Mouse (Mus musculus) G1E (cell line): ENCODE results near the gene Kidins220. TPM values are rescaled to one million over a fixed set of nuclear protein-coding genes. Genes with fewer than 3 reads are reported as not detected.

Experiments used
- ATAC-seq: 2 replicates; pipeline ENCODE4 v1.8.0; 2016; ENCODE audit warnings: mild to moderate bottlenecking; ENCODE audit not compliant: insufficient number of reproducible peaks, poor library complexity, low FRiP score, severe bottlenecking; ENCODE audit errors: extremely low read depth
- DNase-seq: peaks from one replicate; pipeline ENCODE4 v3.0.0; 2012; ENCODE audit warnings: low spot score
- H3K27me3 ChIP-seq: 2 replicates; pipeline ENCODE4 v1.6.1; 2012; ENCODE audit warnings: mild to moderate bottlenecking, low read length, inconsistent platforms; ENCODE audit not compliant: insufficient read depth
- H3K36me3 ChIP-seq: replicated peaks from 2 replicates; pipeline ENCODE3; 2012; ENCODE audit warnings: mild to moderate bottlenecking, inconsistent platforms
- H3K4me1 ChIP-seq: 2 replicates; pipeline ENCODE4 v1.6.1; 2012; ENCODE audit warnings: low read depth, low read length, inconsistent platforms, mixed read lengths; ENCODE audit not compliant: insufficient read depth
- H3K4me3 ChIP-seq: 2 replicates; pipeline ENCODE4 v1.5.1; 2012; ENCODE audit warnings: low read depth, mild to moderate bottlenecking, inconsistent platforms, low read length, moderate library complexity, mixed read lengths
- H3K9me3 ChIP-seq: replicated peaks from 2 replicates; pipeline ENCODE4 v1.6.1; 2012; ENCODE audit warnings: inconsistent platforms
- CTCF ChIP-seq: IDR thresholded peaks from 2 replicates; pipeline ENCODE4 v1.5.1; 2012; ENCODE audit warnings: low read depth, low read length, inconsistent platforms, mixed read lengths
- GATA1 ChIP-seq: IDR thresholded peaks from 2 replicates; pipeline ENCODE4 v1.6.1; 2012; ENCODE audit warnings: borderline replicate concordance, low read length, inconsistent platforms, mixed read lengths
- GATA2 ChIP-seq: IDR thresholded peaks from 2 replicates; pipeline ENCODE4 v1.6.1; 2012; ENCODE audit warnings: low read depth, low read length, inconsistent platforms, borderline replicate concordance
- POLR2AphosphoS5 ChIP-seq: IDR thresholded peaks from 2 replicates; pipeline ENCODE4 v1.6.1; 2012; ENCODE audit warnings: low read depth, low read length, inconsistent platforms; ENCODE audit not compliant: insufficient replicate concordance
- TAL1 ChIP-seq: conservative IDR thresholded peaks from 2 replicates; pipeline ENCODE4 v1.6.1; 2012; ENCODE audit warnings: low read depth, low read length, inconsistent platforms, mixed read lengths
- polyA plus RNA-seq: library from polyadenylated mRNA; stranded (reverse); fragments of >175 nt; gene quantifications from 2 replicates; pipeline ENCODE4 v1.2.3, GENCODE M21; 2012
- total RNA-seq, 2 experiments: library from RNA; stranded (forward) in 1 of 2; stranded (reverse) in 1 of 2; fragments of 200-1000 nt in 1 of 2; fragments of >200 nt in 1 of 2; fragmentation: Nextera tagmentation in 1 of 2; gene quantifications; 2 replicates each; pipeline ENCODE4 v1.2.3; 2014 to 2017

Kidins220 gene
- total and polyA plus RNA-seq, 3 experiments = 42.4 to 88.5 (median 79.5) TPM

DNA sequence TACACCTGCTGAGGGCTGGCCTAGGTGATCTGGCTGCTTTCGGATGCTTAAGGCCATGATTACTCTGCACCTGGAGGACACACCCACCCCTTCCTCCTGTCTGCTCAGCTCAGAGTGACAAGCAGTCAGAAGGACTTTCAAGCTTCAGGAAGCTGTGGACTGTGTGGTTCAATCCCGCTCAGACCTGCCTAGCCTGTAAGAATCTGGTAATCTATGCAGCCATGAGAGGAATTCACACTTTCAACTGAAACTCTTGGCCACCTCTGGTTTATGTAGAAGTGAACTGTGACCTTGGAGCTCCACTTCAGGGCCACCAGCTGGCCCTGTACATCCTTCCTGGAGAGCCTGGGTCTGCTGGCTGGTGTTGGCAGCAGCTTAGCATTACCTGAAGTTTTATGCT is 134.1 kb downstream of the Kidins220 start:
- ATAC-seq = no peak

DNA sequence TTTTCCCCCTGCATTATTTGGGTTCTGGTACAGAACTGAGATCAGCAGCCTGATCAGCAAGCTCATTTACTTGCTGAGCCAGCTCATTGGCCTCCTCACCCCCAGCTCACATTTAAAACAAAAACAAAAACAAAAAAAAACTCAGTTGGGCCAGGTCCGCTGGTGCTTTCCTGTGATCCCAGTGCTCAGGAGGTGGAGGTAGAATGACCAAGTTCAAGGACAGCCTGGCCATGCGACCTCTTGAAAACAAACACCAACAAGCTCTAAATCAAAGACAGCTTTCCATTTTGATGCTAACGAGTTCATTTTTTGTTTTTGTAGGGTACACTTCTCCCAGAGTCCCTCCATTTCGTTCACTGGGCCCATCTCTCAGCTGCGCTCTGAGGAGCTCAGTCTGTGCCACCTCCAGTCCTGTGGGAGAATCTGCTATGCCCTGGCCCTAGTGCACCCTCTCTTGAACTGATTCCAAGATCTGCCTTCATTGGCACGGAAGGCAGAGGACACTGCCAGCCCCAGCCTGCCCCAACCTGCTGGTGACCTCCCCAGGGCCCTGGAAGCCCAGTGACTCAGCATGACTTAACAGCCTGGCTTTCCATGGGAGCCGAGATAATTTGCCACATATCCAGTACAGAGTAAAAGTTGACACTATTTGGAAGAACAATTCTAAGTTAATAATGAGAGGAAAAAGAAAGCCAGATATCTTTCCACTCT is 135.4 kb downstream of the Kidins220 start:
- no peak for TF ChIP-seq GATA2
- no peak for TF ChIP-seq CTCF
- TF ChIP-seq GATA1 = no peak
- TF ChIP-seq POLR2AphosphoS5 = no peak
- Histone ChIP-seq H3K4me1 (no peaks in the 10 kb centered on the region), H3K36me3 (no peaks in the 10 kb centered on the region), H3K9me3 (peaks cover 23% of the 10 kb centered on the region), H3K27me3 (no peaks in the 10 kb centered on the region), H3K4me3 (no peak overlapping the region)
- DNase-seq (no peak), ATAC-seq (no peak)

More for the DNA sequence above, 134.1 kb downstream of the Kidins220 start:
- TF ChIP-seq GATA2 = no peak
- no peak for TF ChIP-seq TAL1
- no peak for TF ChIP-seq CTCF
- no peak for TF ChIP-seq GATA1
- TF ChIP-seq POLR2AphosphoS5 = no peak
- H3K4me1 ChIP-seq = no peaks in the 10 kb centered on the region
- H3K4me3 ChIP-seq = no peak overlapping the region
- peaks cover 25% of the 10 kb centered on the region for H3K9me3 ChIP-seq
- H3K27me3 ChIP-seq = no peaks in the 10 kb centered on the region
- H3K36me3 ChIP-seq = no peaks in the 10 kb centered on the region
- no peak for DNase-seq

DNA sequence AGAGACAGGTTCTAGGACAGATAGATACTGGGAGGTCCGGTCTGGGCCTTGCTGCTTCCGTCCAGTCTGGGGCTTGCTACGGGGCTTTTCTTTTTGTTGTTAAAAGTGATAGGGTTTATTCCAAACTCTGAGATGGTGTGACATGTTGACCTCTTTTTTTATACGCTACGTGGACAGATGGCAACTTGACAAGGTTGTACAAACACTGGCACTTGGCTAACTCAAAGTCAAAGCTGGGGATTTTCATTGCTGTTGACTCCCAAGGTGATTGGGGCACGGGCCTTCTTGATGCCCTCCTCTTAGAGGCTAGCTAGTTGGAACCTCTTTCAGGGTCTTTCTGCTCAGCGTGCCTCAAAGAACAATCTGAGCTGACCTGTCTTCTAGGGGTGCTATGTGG is 136.0 kb downstream of the Kidins220 start:
- DNase-seq (no peak), ATAC-seq (no peak)
- H3K4me1 ChIP-seq = no peaks in the 10 kb centered on the region
- H3K36me3 ChIP-seq = no peaks in the 10 kb centered on the region
- TF ChIP-seq TAL1 = no peak
- no peak for TF ChIP-seq GATA2
- no peak for TF ChIP-seq CTCF
- no peaks in the 10 kb centered on the region for H3K27me3 ChIP-seq
- H3K4me3 ChIP-seq = no peak overlapping the region
- H3K9me3 ChIP-seq = peaks cover 23% of the 10 kb centered on the region

Other genes starting within 250 kb of the Kidins220 start
- 1.6 and 2.2 TPM in 2 replicates for gene Mboat2, start 144.0 kb upstream of the Kidins220 start, total RNA-seq (2014; fragmentation: Nextera tagmentation)
- gene Mboat2, start 144.0 kb upstream of the Kidins220 start, total RNA-seq (2017) = 0.76 and 0.98 TPM in 2 replicates
- 0.20 and 0.21 TPM in 2 replicates for gene Mboat2, start 144.0 kb upstream of the Kidins220 start, polyA plus RNA-seq
- gene Id2, start 122.2 kb downstream of the Kidins220 start, total RNA-seq (2014; fragmentation: Nextera tagmentation) = not detected in 2 replicates
- 0.11 TPM in 1 of 2 replicates, not detected in the other for gene Id2, start 122.2 kb downstream of the Kidins220 start, total RNA-seq (2017)
- not detected in 2 replicates for gene Id2, start 122.2 kb downstream of the Kidins220 start, polyA plus RNA-seq